Mouse (Mus musculus) heart, embryonic 11.5 days (tissue): ENCODE results near the gene Olfr286. TPM values are rescaled to one million over a fixed set of nuclear protein-coding genes. Genes with fewer than 3 reads are reported as not detected.

Experiments
- ATAC-seq: fragments of 200-750 bp; cut with Nextera tagmentation; replicated peaks from 2 replicates; pipeline ENCODE4 v1.8.0; 2017; ENCODE audit warnings: moderate library complexity; ENCODE audit not compliant: insufficient number of reproducible peaks, low FRiP score, low TSS enrichment
- H3K27ac ChIP-seq: fragments of 300-500 bp; sonication (generic); 2 replicates; pipeline ENCODE4 v1.5.1; 2014; ENCODE audit warnings: mild to moderate bottlenecking, low read depth, low read length
- H3K27me3 ChIP-seq: fragments of 300-500 bp; sonication (generic); 2 replicates; pipeline ENCODE4 v1.6.1; 2014; ENCODE audit warnings: mild to moderate bottlenecking, low read length, mixed read lengths; ENCODE audit not compliant: control insufficient read depth, insufficient read depth
- H3K36me3 ChIP-seq: fragments of 300-500 bp; sonication (generic); 2 replicates; pipeline ENCODE4 v1.6.1; 2014; ENCODE audit warnings: mild to moderate bottlenecking, low read length, moderate library complexity, mixed read lengths; ENCODE audit not compliant: control insufficient read depth, insufficient read depth
- H3K4me1 ChIP-seq: fragments of 300-500 bp; sonication (generic); 2 replicates; pipeline ENCODE4 v1.6.1; 2014; ENCODE audit warnings: low read length; ENCODE audit not compliant: control insufficient read depth, insufficient read depth
- H3K4me2 ChIP-seq: fragments of 300-500 bp; sonication (generic); 2 replicates; pipeline ENCODE4 v1.6.1; 2014; ENCODE audit warnings: mild to moderate bottlenecking, moderate library complexity
- H3K4me3 ChIP-seq: fragments of 300-500 bp; sonication (generic); 2 replicates; pipeline ENCODE4 v1.5.1; 2014; ENCODE audit warnings: low read depth, low read length
- H3K9ac ChIP-seq: fragments of 300-500 bp; sonication (generic); 2 replicates; pipeline ENCODE4 v1.6.1; 2014; ENCODE audit warnings: mild to moderate bottlenecking, low read depth, low read length, moderate library complexity
- H3K9me3 ChIP-seq: fragments of 300-500 bp; sonication (generic); replicated peaks from 2 replicates; pipeline ENCODE4 v1.6.1; 2016; ENCODE audit warnings: low read length; ENCODE audit not compliant: control insufficient read depth
- WGBS: fragments of 180-500 bp; shearing (Covaris S2); extraction: QIAGEN DNeasy Blood & Tissue Kit; methylation state at CpG from one replicate; pipeline ENCODE4 v1.1.7; 2014; ENCODE audit not compliant: insufficient replicate concordance; 5-methylcytosine and 5-hydroxymethylcytosine counted together
- polyA plus RNA-seq: library from polyadenylated mRNA; unstranded; fragments of >200 nt; fragmentation: Nextera tagmentation; extraction: Ambion mirVana; gene quantifications from 2 replicates; pipeline ENCODE4 v1.2.1, GENCODE M21; 2014

The Olfr286 gene
- not detected in 2 replicates for polyA plus RNA-seq

DNA sequence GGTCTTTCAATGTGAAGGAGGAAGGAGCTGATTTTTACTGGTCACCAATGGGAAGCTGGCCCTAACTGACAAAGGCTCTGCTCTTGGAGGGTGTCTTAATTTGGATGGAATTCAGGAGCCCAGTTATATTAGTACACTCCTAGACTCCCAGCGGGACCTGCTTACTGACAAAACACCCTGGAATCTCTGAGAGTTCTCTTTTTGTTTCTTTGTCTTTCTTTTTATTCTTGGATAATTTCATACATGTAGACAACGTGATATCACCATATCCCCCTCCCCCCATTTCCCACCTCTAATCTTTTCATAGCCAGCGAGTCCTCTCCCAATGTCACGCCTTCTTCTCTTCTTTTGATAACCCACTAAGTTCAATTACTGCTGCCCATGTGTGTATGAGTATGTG lies at the start of gene Olfr286:
TSS of gene Olfr286 (minus strand) at position 101 of the 400 bp plus-strand sequence.
- Histone ChIP-seq H3K4me3 (no peak within 1 kb of the TSS), H3K9ac (no peak within 1 kb of the TSS), H3K27ac (no peak within 1 kb of the TSS), H3K4me2 (no peak within 1 kb of the TSS), H3K9me3 (no peaks in the 10 kb centered on the region), H3K4me1 (no peaks in the 10 kb centered on the region), H3K36me3 (no peaks in the 10 kb centered on the region), H3K27me3 (no peaks in the 10 kb centered on the region)
- WGBS, result 80% methylated on average over 4 of the region's 4 CpGs
- ATAC-seq, result no peak

DNA sequence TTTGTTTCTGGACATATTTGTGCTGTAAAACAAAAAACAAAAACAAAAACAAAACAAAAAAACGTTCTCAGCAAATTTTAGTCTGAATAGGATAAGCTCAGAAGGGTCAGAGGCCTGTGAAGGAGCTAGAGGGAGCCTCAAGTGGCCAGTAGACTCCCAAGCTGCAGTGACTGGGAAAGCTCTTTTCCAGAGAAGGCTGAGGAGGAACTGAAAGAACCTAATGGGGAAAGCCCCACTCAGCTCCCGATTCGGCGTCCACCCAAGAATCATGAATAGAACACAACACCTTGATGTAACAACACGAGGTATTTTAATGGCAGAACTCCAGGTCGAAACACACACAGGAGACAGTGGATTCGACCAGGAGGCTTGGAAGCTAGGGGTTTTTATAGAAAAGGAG lies 23.5 kb upstream of the Olfr286 start:
- H3K9ac ChIP-seq, result no peak overlapping the region
- no peaks in the 10 kb centered on the region for H3K9me3 ChIP-seq
- no peak overlapping the region for H3K4me2 ChIP-seq
- no peaks in the 10 kb centered on the region for H3K4me1 ChIP-seq
- H3K4me3 ChIP-seq, result no peak overlapping the region
- no peak for ATAC-seq
- no peaks in the 10 kb centered on the region for H3K27me3 ChIP-seq
- 76% methylated on average over 7 of the region's 7 CpGs for WGBS
- H3K27ac ChIP-seq, result no peak overlapping the region
- no peaks in the 10 kb centered on the region for H3K36me3 ChIP-seq

DNA sequence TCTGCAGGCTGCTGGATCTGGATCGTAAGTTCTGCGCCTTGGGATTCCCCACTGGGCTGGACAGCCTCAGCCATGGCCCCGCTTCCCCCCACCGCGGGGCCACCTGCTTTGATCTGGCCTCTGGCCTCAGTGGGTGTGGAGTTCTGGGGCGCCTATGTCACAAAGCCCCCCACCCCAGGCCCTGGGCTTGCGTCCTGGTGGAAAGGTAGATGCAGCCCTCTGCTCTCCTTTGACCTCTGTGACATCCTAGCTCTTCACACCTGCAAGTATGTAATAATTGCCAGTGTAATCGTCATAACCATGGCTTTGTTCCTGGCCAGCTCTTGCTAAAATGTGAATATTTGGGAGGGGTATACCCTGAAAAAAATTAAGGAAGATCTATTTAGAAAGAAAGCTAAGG lies 22.9 kb upstream of the Olfr286 start, which contains the start of gene H1fnt:
TSS of gene H1fnt (minus strand) at position 101 of the 400 bp plus-strand sequence.
- H3K27ac ChIP-seq, result no peak within 1 kb of the TSS
- no peaks in the 10 kb centered on the region for H3K4me1 ChIP-seq
- H3K9ac ChIP-seq, result no peak within 1 kb of the TSS
- WGBS, result 76% methylated on average over 8 of the region's 8 CpGs
- H3K27me3 ChIP-seq, result no peaks in the 10 kb centered on the region
- no peak within 1 kb of the TSS for H3K4me3 ChIP-seq
- H3K4me2 ChIP-seq, result no peak within 1 kb of the TSS
- H3K36me3 ChIP-seq, result no peaks in the 10 kb centered on the region
- no peak for ATAC-seq
- H3K9me3 ChIP-seq, result no peaks in the 10 kb centered on the region

DNA sequence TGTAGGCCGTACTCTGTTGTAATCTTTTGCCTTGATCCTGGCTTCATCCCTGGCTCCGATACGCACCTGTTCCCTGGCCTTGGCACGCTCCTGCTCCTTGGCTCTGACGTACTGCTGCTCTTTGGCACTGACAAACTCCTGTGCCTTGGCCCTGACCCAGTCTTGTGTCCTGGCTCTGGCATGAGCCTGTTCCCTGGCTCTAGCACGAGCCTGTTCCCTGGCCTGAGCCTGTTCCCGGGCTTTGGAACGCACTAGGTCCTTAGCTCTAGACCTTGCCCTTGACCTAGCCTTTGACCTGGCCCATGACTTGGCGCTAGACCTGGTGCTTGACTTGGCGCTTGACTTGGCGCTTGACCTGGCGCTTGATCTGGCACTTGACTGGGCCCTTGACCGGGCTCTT lies 22.0 kb upstream of the Olfr286 start:
- Histone ChIP-seq H3K27me3 (no peaks in the 10 kb centered on the region), H3K4me2 (no peak overlapping the region), H3K4me3 (no peak overlapping the region), H3K9me3 (no peaks in the 10 kb centered on the region), H3K4me1 (no peaks in the 10 kb centered on the region), H3K9ac (no peak overlapping the region), H3K27ac (no peak overlapping the region), H3K36me3 (no peaks in the 10 kb centered on the region)
- WGBS, result 88% methylated on average over 13 of the region's 13 CpGs
- ATAC-seq, result no peak

DNA sequence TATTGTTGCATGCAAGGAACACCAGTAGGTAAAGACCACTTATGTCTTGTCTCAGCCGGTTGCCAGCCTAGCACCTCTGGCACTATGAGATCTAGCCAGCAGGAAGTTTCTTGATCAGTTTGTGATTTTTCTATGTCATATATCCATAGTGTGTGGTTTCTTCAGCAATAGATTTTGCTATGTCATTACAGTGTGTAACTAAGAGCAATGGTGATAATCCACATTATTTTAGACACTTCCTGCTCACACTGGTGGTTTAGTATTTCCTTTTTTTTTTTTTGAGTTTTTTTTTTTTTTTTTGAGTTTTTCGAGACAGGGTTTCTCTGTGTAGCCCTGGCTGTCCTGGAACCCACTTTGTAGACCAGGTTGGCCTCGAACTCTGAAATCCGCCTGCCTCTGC lies 1.2 kb upstream of the Olfr286 start:
- Histone ChIP-seq H3K9me3 (no peaks in the 10 kb centered on the region), H3K27me3 (no peaks in the 10 kb centered on the region), H3K4me2 (no peak overlapping the region), H3K4me1 (no peaks in the 10 kb centered on the region), H3K4me3 (no peak overlapping the region), H3K27ac (no peak overlapping the region), H3K9ac (no peak overlapping the region), H3K36me3 (no peaks in the 10 kb centered on the region)
- 79% methylated on average over 4 of the region's 4 CpGs for WGBS
- ATAC-seq, result no peak

DNA sequence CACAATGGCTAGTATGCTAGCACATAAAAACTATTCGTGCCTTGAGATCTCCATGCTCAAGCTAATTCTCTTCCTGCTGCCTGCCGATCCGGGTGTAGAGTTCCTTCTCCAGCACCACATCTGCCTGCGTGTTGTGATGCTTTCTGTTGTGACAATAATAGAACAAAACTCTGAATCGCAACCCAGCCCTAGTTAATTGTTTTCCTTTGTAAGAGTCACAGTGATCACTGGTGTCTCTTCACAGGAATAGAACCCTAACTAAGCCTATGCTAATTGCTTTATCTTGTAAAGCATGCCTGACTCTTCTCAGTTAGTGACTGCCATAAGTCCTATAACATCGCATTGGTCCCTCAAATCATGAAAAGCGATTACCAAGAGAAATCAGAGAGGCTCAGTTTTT lies 8.2 kb downstream of the Olfr286 start:
- no peak overlapping the region for H3K9ac ChIP-seq
- H3K27ac ChIP-seq, result no peak overlapping the region
- H3K4me2 ChIP-seq, result no peak overlapping the region
- WGBS, result 64% methylated on average over 7 of the region's 7 CpGs
- no peaks in the 10 kb centered on the region; the same call in 1 of the 2 replicates for H3K27me3 ChIP-seq
- H3K4me1 ChIP-seq, result no peaks in the 10 kb centered on the region
- H3K36me3 ChIP-seq, result no peaks in the 10 kb centered on the region
- H3K4me3 ChIP-seq, result no peak overlapping the region
- no peak for ATAC-seq
- H3K9me3 ChIP-seq, result no peaks in the 10 kb centered on the region

DNA sequence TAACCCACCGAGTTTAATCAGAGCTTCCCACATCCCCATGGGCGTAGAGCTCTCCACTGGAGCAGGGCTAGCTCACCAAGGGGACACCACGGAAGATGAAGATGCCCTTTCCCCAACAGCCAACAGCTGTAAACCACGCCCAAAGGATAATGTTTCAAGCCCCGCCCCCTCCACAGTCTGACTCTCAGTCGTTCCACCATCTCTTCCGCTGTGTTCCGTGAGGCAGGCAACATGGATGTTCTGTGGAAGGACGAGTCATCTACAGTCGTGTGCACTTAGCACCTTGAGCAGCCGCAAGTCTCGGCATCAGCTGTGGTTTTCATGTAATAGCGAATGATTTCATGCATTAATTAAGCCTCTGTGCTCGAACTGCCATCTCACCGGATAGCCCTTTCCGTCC lies 8.6 kb downstream of the Olfr286 start:
- Histone ChIP-seq H3K4me2 (no peak overlapping the region), H3K4me1 (no peaks in the 10 kb centered on the region), H3K4me3 (no peak overlapping the region), H3K9me3 (no peaks in the 10 kb centered on the region), H3K36me3 (no peaks in the 10 kb centered on the region), H3K27ac (no peak overlapping the region), H3K9ac (no peak overlapping the region), H3K27me3 (no peaks in the 10 kb centered on the region; the same call in 1 of the 2 replicates)
- 40% methylated on average over 16 of the region's 16 CpGs for WGBS
- ATAC-seq, result no peak; the same call in 1 of the 2 replicates

DNA sequence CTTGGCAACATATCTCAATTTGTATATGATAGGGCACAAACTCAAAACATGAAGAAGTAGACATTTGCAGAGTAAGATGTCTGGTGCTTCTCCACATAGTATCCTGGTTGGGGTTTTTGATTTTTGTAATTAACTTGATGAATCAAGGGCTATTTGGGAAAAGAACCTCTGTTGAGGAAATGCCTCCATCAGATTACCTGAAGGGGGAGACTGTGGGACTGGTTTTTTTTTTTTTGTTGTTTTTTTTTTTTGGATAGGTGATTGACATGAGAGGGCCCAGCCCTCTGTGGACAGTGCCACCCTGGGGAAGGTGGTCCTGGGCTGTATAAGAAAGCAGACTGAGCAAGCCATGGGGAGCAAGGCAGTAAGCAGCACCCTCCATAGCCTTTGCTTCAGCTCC lies 11.9 kb downstream of the Olfr286 start:
- H3K9ac ChIP-seq, result no peak overlapping the region
- no peak overlapping the region for H3K27ac ChIP-seq
- H3K36me3 ChIP-seq, result no peaks in the 10 kb centered on the region
- ATAC-seq, result no peak
- no peaks in the 10 kb centered on the region for H3K9me3 ChIP-seq
- no peak overlapping the region for H3K4me3 ChIP-seq
- no peak overlapping the region for H3K4me2 ChIP-seq
- H3K4me1 ChIP-seq, result no peaks in the 10 kb centered on the region
- no peaks in the 10 kb centered on the region; the same call in 1 of the 2 replicates for H3K27me3 ChIP-seq

DNA sequence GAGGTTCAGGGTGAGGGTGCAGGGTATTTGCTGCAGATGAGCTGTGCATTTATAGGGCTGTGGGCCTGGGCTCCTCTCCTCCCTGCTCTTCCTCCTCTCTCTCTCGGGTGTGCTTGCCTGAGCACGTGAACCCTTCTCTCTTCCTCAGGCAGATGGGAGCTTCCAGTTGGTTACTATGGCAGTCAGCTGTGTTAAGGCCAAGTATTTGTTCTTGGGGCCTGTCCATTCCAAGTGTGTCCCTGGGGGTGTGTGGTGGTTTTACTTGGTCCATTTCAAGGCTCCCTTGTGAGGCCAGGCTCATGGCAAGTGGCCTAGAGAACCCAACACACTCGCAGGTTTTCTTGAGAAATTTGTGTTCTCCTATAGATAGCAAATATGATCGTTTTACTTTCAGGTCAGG lies 13.4 kb downstream of the Olfr286 start, which contains the start of the genes Gm44579 and Olfr287:
TSS of gene Gm44579 (minus strand) at position 101 of the 400 bp plus-strand sequence.
TSS of gene Olfr287 (minus strand) at position 180 of the 400 bp plus-strand sequence.
- Histone ChIP-seq H3K9ac (no peak within 1 kb of the TSS), H3K27ac (no peak within 1 kb of the TSS), H3K4me1 (no peaks in the 10 kb centered on the region), H3K9me3 (no peaks in the 10 kb centered on the region), H3K4me3 (no peak within 1 kb of the TSS), H3K36me3 (no peaks in the 10 kb centered on the region), H3K27me3 (no peaks in the 10 kb centered on the region; the same call in 1 of the 2 replicates), H3K4me2 (no peak within 1 kb of the TSS)
- no peak for ATAC-seq
- 76% methylated on average over 4 of the region's 4 CpGs for WGBS
